Mouse (Mus musculus) heart, embryonic 10.5 days (tissue): ENCODE measurements around the gene Gpa33. TPM values are rescaled to one million over a fixed set of nuclear protein-coding genes. Genes with fewer than 3 reads are reported as not detected.

ENCODE experiments used
- DNase-seq: peaks from one replicate; pipeline ENCODE4 v3.0.0-alpha.2; 2017; ENCODE audit warnings: low spot score
- H3K27ac ChIP-seq: fragments of 300-500 bp; sonication (generic); 2 replicates; pipeline ENCODE4 v1.5.1; 2016; ENCODE audit warnings: mild to moderate bottlenecking
- H3K27me3 ChIP-seq: fragments of 300-500 bp; sonication (generic); 2 replicates; pipeline ENCODE4 v1.6.1; 2016; ENCODE audit warnings: mild to moderate bottlenecking; ENCODE audit not compliant: poor library complexity, insufficient read depth, severe bottlenecking
- H3K36me3 ChIP-seq: fragments of 300-500 bp; sonication (generic); 2 replicates; pipeline ENCODE4 v1.6.1; 2016; ENCODE audit warnings: mild to moderate bottlenecking, moderate library complexity
- H3K4me1 ChIP-seq: fragments of 300-500 bp; sonication (generic); 2 replicates; pipeline ENCODE4 v1.6.1; 2016; ENCODE audit warnings: mild to moderate bottlenecking
- H3K4me3 ChIP-seq: fragments of 300-500 bp; sonication (generic); 2 replicates; pipeline ENCODE4 v1.5.1; 2016; ENCODE audit warnings: mild to moderate bottlenecking, moderate library complexity
- H3K9me3 ChIP-seq: fragments of 300-500 bp; sonication (generic); 2 replicates; pipeline ENCODE4 v1.6.1; 2016; ENCODE audit warnings: mild to moderate bottlenecking, moderate library complexity
- WGBS: fragments of 180-500 bp; shearing (Covaris S2); methylation state at CpG from one replicate; pipeline ENCODE4 v1.1.7; 2016; 5-methylcytosine and 5-hydroxymethylcytosine counted together
- polyA plus RNA-seq: library from polyadenylated mRNA; unstranded; fragments of >200 nt; fragmentation: Nextera tagmentation; extraction: Ambion mirVana; gene quantifications from 2 replicates; pipeline ENCODE4 v1.2.1, GENCODE M21; 2016

Gpa33 gene
- polyA plus RNA-seq, 1 experiment from 2014 or later: 0.15 TPM

- Histone ChIP-seq H3K9me3 (no peaks in the 10 kb centered on the region), H3K4me3 (no peak overlapping the region), H3K27ac (no peak overlapping the region), H3K36me3 (no peaks in the 10 kb centered on the region), H3K4me1 (peaks cover 16% of the 10 kb centered on the region; the same call in 1 of the 2 replicates), H3K27me3 (peaks cover 55% of the 10 kb centered on the region)
- no peak for DNase-seq
- WGBS: 25% methylated on average over 10 of the region's 10 CpGs
Observed at GRCm38 (mm10) chr1:166155113-166155494, 25.1 kb downstream of the Gpa33 start.

- Histone ChIP-seq H3K27ac (no peak overlapping the region), H3K9me3 (no peaks in the 10 kb centered on the region), H3K36me3 (no peaks in the 10 kb centered on the region), H3K4me3 (no peak overlapping the region), H3K27me3 (peaks cover 59% of the 10 kb centered on the region), H3K4me1 (peaks cover 13% of the 10 kb centered on the region; the same call in 1 of the 2 replicates)
- 81% methylated on average over 12 of the region's 12 CpGs for WGBS
- no peak for DNase-seq
Observed at GRCm38 (mm10) chr1:166157712-166158111, 27.7 kb downstream of the Gpa33 start.

DNA sequence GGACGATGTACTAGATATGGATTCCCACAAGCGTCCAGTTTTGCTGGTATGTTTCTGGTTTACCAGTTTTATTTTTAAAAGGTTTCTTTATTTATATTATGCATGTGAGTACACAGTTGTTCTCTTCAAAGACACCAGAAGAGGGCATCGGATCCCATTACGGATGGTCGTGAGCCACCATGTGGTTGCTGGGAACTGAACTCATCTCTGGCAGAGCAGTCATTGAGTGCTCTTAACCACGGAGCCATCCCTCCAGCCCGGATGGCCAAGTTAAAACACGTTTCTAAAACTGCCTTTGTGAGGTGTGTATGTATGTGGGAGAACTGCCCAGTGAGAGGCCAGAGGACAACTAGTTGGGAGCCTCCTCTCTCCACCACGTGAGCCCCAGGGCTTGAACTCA is 28.6 kb downstream of the Gpa33 start:
- no peak overlapping the region for H3K4me3 ChIP-seq
- no peaks in the 10 kb centered on the region for H3K9me3 ChIP-seq
- H3K4me1 ChIP-seq: peaks cover 7% of the 10 kb centered on the region; the same call in 1 of the 2 replicates
- peaks cover 59% of the 10 kb centered on the region for H3K27me3 ChIP-seq
- no peak for DNase-seq
- no peaks in the 10 kb centered on the region for H3K36me3 ChIP-seq
- H3K27ac ChIP-seq: no peak overlapping the region
- 52% methylated on average over 9 of the region's 9 CpGs for WGBS

DNA sequence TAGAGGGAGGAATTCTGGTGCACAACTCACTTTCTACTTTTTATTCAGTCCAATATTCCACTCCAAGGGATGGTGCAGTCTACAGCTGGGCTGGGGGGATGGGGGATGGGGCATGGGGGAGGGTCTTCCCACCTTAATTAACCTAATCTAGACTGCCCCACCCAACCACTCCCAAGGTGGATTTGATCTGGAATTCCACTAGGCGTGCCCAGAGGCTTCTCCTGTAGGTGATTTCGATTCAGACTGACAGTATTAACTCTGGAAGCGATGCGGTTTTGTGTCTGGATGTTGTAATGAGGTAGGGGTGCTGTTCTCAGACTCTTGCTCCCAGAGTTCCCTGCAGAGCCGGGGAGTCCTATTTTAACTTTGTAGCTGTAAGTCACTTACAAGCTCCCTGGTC is 30.1 kb downstream of the Gpa33 start:
- H3K36me3 ChIP-seq: no peaks in the 10 kb centered on the region
- no peak for DNase-seq
- H3K9me3 ChIP-seq: no peaks in the 10 kb centered on the region
- no peaks in the 10 kb centered on the region for H3K4me1 ChIP-seq
- 44% methylated on average over 5 of the region's 5 CpGs for WGBS
- no peak overlapping the region for H3K27ac ChIP-seq
- H3K27me3 ChIP-seq: peaks cover 49% of the 10 kb centered on the region
- peak overlapping the region; percentile 42; the same call in 1 of the 2 replicates for H3K4me3 ChIP-seq

GRCm38 (mm10) chr1:166160569-166161445 is 30.8 kb downstream of the Gpa33 start:
- Histone ChIP-seq H3K27ac (no peak overlapping the region), H3K4me3 (peak overlapping the region; percentile 42), H3K9me3 (no peaks in the 10 kb centered on the region), H3K36me3 (no peaks in the 10 kb centered on the region), H3K4me1 (no peaks in the 10 kb centered on the region), H3K27me3 (peaks cover 42% of the 10 kb centered on the region)
- WGBS: 16% methylated on average over 24 of the region's 24 CpGs
- DNase-seq: peak; percentile 87

DNA sequence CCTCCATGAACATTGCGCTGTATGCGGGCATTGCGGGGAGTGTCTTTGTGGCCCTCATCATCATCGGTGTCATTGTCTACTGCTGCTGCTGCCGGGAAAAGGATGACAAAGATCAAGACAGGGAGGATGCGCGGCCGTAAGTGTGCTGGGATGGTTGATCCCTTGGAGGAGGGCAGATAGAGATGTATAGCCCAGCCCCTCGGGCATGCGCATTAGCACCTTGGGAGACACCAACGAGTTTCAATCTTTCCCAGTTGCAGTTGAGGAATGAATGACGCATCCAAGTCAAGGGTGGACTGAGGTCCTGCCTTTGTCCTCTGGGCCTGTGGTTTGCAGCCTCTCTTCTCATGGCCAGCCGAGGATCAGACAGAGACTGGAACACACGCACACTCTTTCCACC is 34.5 kb downstream of the Gpa33 start:
- DNase-seq: no peak
- Histone ChIP-seq H3K4me1 (no peaks in the 10 kb centered on the region), H3K27me3 (peaks cover 9% of the 10 kb centered on the region), H3K36me3 (no peaks in the 10 kb centered on the region), H3K27ac (no peak overlapping the region), H3K9me3 (no peaks in the 10 kb centered on the region), H3K4me3 (no peak overlapping the region)
- WGBS: 88% methylated on average over 14 of the region's 14 CpGs

DNA sequence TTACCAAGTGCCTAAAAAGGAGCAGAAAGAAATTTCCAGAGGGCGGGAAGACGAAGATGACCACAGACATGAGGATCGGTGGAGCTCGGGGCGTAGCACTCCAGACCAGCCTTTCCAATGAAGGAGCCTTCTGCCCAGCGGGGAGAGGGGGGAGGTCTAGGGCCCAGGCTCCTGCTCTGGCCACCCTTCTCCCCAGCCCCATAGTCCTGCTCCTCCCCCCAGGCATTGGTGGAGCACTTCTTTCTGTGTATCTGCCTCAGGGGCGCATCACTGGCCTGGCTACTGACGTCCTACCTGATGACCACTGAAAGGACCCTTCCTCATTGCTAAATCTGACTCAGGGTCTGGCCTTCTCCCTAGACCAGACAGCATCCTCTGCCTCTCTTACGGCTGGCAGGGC is 35.1 kb downstream of the Gpa33 start:
- H3K4me3 ChIP-seq: no peak overlapping the region
- no peaks in the 10 kb centered on the region for H3K4me1 ChIP-seq
- peaks cover 3% of the 10 kb centered on the region for H3K27me3 ChIP-seq
- H3K36me3 ChIP-seq: no peaks in the 10 kb centered on the region
- H3K27ac ChIP-seq: no peak overlapping the region
- H3K9me3 ChIP-seq: no peaks in the 10 kb centered on the region
- WGBS: 94% methylated on average over 9 of the region's 9 CpGs
- DNase-seq: no peak

- Histone ChIP-seq H3K4me1 (no peaks in the 10 kb centered on the region), H3K4me3 (no peak overlapping the region), H3K27ac (no peak overlapping the region), H3K27me3 (no peaks in the 10 kb centered on the region), H3K9me3 (no peaks in the 10 kb centered on the region), H3K36me3 (no peaks in the 10 kb centered on the region)
- WGBS: 87% methylated on average over 4 of the region's 4 CpGs
- DNase-seq: no peak
Observed at GRCm38 (mm10) chr1:166167405-166167804, 37.4 kb downstream of the Gpa33 start.

DNA sequence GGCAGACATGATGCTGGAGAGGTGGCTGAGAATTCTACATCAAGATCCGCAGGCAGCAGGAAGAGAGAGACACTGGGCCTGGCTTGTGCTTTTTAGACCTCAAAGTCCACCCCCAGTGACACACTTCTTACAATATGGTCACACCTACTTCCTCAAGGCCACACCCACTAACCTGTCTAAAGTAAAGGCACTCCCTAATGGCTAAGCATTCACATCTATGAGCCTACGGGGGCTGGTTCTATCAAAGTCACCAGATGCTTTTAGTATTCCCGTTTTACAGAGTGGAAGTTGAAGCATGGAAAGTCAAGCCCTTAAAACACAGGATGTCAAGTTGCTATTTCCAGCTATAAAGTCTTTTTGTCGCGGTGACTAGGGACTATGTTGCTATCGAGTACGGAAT is 38.0 kb downstream of the Gpa33 start:
- WGBS: 86% methylated on average over 7 of the region's 7 CpGs
- H3K4me3 ChIP-seq: no peak overlapping the region
- no peak overlapping the region for H3K27ac ChIP-seq
- no peak for DNase-seq
- no peaks in the 10 kb centered on the region for H3K27me3 ChIP-seq
- no peaks in the 10 kb centered on the region for H3K4me1 ChIP-seq
- H3K36me3 ChIP-seq: no peaks in the 10 kb centered on the region
- H3K9me3 ChIP-seq: no peaks in the 10 kb centered on the region

GRCm38 (mm10) chr1:166169713-166170112 is 39.7 kb downstream of the Gpa33 start:
- Histone ChIP-seq H3K36me3 (no peaks in the 10 kb centered on the region), H3K27me3 (no peaks in the 10 kb centered on the region), H3K4me1 (no peaks in the 10 kb centered on the region), H3K9me3 (no peaks in the 10 kb centered on the region), H3K27ac (no peak overlapping the region), H3K4me3 (no peak overlapping the region)
- DNase-seq: no peak
- WGBS: 96% methylated on average over 7 of the region's 7 CpGs

- peak; percentile 62 for DNase-seq
- Histone ChIP-seq H3K27me3 (no peaks in the 10 kb centered on the region), H3K4me3 (no peak overlapping the region), H3K27ac (no peak overlapping the region), H3K4me1 (no peaks in the 10 kb centered on the region), H3K36me3 (no peaks in the 10 kb centered on the region), H3K9me3 (no peaks in the 10 kb centered on the region)
- WGBS: 90% methylated on average over 12 of the region's 12 CpGs
Observed at GRCm38 (mm10) chr1:166170852-166171251, 40.8 kb downstream of the Gpa33 start.

GRCm38 (mm10) chr1:166172992-166173391 is 43.0 kb downstream of the Gpa33 start:
- Histone ChIP-seq H3K9me3 (no peaks in the 10 kb centered on the region), H3K4me3 (no peak overlapping the region), H3K36me3 (no peaks in the 10 kb centered on the region), H3K27me3 (no peaks in the 10 kb centered on the region), H3K27ac (no peak overlapping the region), H3K4me1 (no peaks in the 10 kb centered on the region)
- 80% methylated on average over 3 of the region's 3 CpGs for WGBS
- DNase-seq: no peak

GRCm38 (mm10) chr1:166173621-166174020 is 43.6 kb downstream of the Gpa33 start:
- H3K4me3 ChIP-seq: no peak overlapping the region
- H3K27ac ChIP-seq: no peak overlapping the region
- H3K27me3 ChIP-seq: no peaks in the 10 kb centered on the region
- H3K36me3 ChIP-seq: no peaks in the 10 kb centered on the region
- 70% methylated on average over 9 of the region's 9 CpGs for WGBS
- no peaks in the 10 kb centered on the region for H3K4me1 ChIP-seq
- DNase-seq: peak; percentile 47
- H3K9me3 ChIP-seq: no peaks in the 10 kb centered on the region
